Mouse (Mus musculus) embryonic facial prominence, embryonic 11.5 days (tissue): ENCODE measurements around the gene Mob1b. TPM values are rescaled to one million over a fixed set of nuclear protein-coding genes. Genes with fewer than 3 reads are reported as not detected.

Experiments used
- ATAC-seq: fragments of 200-750 bp; cut with Nextera tagmentation; replicated peaks from 2 replicates; pipeline ENCODE4 v1.8.0; 2017; ENCODE audit warnings: low read depth; ENCODE audit not compliant: insufficient number of reproducible peaks, low FRiP score, low TSS enrichment
- DNase-seq: peaks from one replicate; pipeline ENCODE4 v3.0.0-alpha.2; 2015; ENCODE audit warnings: low spot score
- H3K27ac ChIP-seq: fragments of 300-500 bp; sonication (generic); replicated peaks from 2 replicates; pipeline ENCODE4 v1.5.1; 2014; ENCODE audit warnings: mild to moderate bottlenecking, low read depth, low read length, control low read depth
- H3K27me3 ChIP-seq: fragments of 300-500 bp; sonication (generic); 2 replicates; pipeline ENCODE4 v1.6.1; 2014; ENCODE audit warnings: mild to moderate bottlenecking, low read length, moderate library complexity, mixed read lengths; ENCODE audit not compliant: control insufficient read depth, insufficient read depth
- H3K36me3 ChIP-seq: fragments of 300-500 bp; sonication (generic); replicated peaks from 2 replicates; pipeline ENCODE4 v1.6.1; 2014; ENCODE audit warnings: low read depth, mild to moderate bottlenecking, low read length, moderate library complexity, mixed read lengths; ENCODE audit not compliant: control insufficient read depth, insufficient read depth
- H3K4me1 ChIP-seq: fragments of 300-500 bp; sonication (generic); 2 replicates; pipeline ENCODE4 v1.6.1; 2014; ENCODE audit warnings: low read length, mixed read lengths; ENCODE audit not compliant: control insufficient read depth, insufficient read depth
- H3K4me2 ChIP-seq: fragments of 300-500 bp; sonication (generic); 2 replicates; pipeline ENCODE4 v1.6.1; 2014; ENCODE audit warnings: low read depth, mild to moderate bottlenecking, control low read depth, low read length, moderate library complexity
- H3K4me3 ChIP-seq: fragments of 300-500 bp; sonication (generic); 2 replicates; pipeline ENCODE4 v1.5.1; 2014; ENCODE audit warnings: low read depth, low read length, control low read depth
- H3K9ac ChIP-seq: fragments of 300-500 bp; sonication (generic); replicated peaks from 2 replicates; pipeline ENCODE4 v1.6.1; 2014; ENCODE audit warnings: mild to moderate bottlenecking, control low read depth, low read length
- H3K9me3 ChIP-seq: fragments of 300-500 bp; sonication (generic); replicated peaks from 2 replicates; pipeline ENCODE4 v1.6.1; 2016; ENCODE audit warnings: mild to moderate bottlenecking, low read length, inconsistent platforms, mixed read lengths; ENCODE audit not compliant: control insufficient read depth
- WGBS: fragments of 180-500 bp; shearing (Covaris S2); extraction: QIAGEN DNeasy Blood & Tissue Kit; methylation state at CpG from one replicate; pipeline ENCODE4 v1.1.7; 2014; 5-methylcytosine and 5-hydroxymethylcytosine counted together
- polyA plus RNA-seq: library from polyadenylated mRNA; unstranded; fragments of >200 nt; fragmentation: Nextera tagmentation; extraction: Ambion mirVana; gene quantifications from 2 replicates; pipeline ENCODE4 v1.2.1, GENCODE M21; 2014

The Mob1b gene
- polyA plus RNA-seq, 1 experiment from 2014 or later = 13.7 TPM

- no peaks in the 10 kb centered on the region for H3K4me1 ChIP-seq
- 68% methylated on average over 6 of the region's 6 CpGs for WGBS
- H3K9ac ChIP-seq = no peak overlapping the region
- ATAC-seq (no peak), DNase-seq (no peak)
- no peaks in the 10 kb centered on the region for H3K36me3 ChIP-seq
- H3K9me3 ChIP-seq = no peaks in the 10 kb centered on the region
- no peak overlapping the region for H3K27ac ChIP-seq
- H3K4me3 ChIP-seq = no peak overlapping the region
- no peak overlapping the region for H3K4me2 ChIP-seq
- no peaks in the 10 kb centered on the region for H3K27me3 ChIP-seq
Observed at GRCm38 (mm10) chr5:88691506-88692095, 29.1 kb upstream of the Mob1b start.

- H3K36me3 ChIP-seq = no peaks in the 10 kb centered on the region
- H3K9me3 ChIP-seq = no peaks in the 10 kb centered on the region
- H3K27ac ChIP-seq = no peak overlapping the region
- WGBS = 89% methylated on average over 4 of the region's 4 CpGs
- ATAC-seq (no peak), DNase-seq (no peak)
- no peak overlapping the region for H3K4me3 ChIP-seq
- no peak overlapping the region for H3K4me2 ChIP-seq
- H3K27me3 ChIP-seq = no peaks in the 10 kb centered on the region
- H3K4me1 ChIP-seq = no peaks in the 10 kb centered on the region
- H3K9ac ChIP-seq = no peak overlapping the region
Observed at GRCm38 (mm10) chr5:88692586-88692985, 28.1 kb upstream of the Mob1b start.

- no peaks in the 10 kb centered on the region for H3K36me3 ChIP-seq
- H3K9me3 ChIP-seq = no peaks in the 10 kb centered on the region
- no peak overlapping the region for H3K4me2 ChIP-seq
- no peaks in the 10 kb centered on the region for H3K4me1 ChIP-seq
- H3K27me3 ChIP-seq = no peaks in the 10 kb centered on the region
- no peak for ATAC-seq
- H3K4me3 ChIP-seq = no peak overlapping the region
- no peak overlapping the region for H3K9ac ChIP-seq
- H3K27ac ChIP-seq = no peak overlapping the region
- DNase-seq = no peak
Observed at GRCm38 (mm10) chr5:88693057-88693456, 27.6 kb upstream of the Mob1b start.

GRCm38 (mm10) chr5:88697291-88697690, 23.4 kb upstream of the Mob1b start:
- Histone ChIP-seq H3K9ac (no peak overlapping the region), H3K27me3 (no peaks in the 10 kb centered on the region), H3K27ac (no peak overlapping the region), H3K4me2 (no peak overlapping the region), H3K36me3 (no peaks in the 10 kb centered on the region), H3K4me3 (no peak overlapping the region), H3K9me3 (no peaks in the 10 kb centered on the region), H3K4me1 (no peaks in the 10 kb centered on the region)
- 74% methylated on average over 5 of the region's 5 CpGs for WGBS
- ATAC-seq (0 out of 2 replicates have a peak, but pooled peaks have one; percentile 44), DNase-seq (no peak)

- WGBS = 78% methylated on average over 4 of the region's 4 CpGs
- Histone ChIP-seq H3K27ac (no peak overlapping the region), H3K4me3 (no peak overlapping the region), H3K36me3 (no peaks in the 10 kb centered on the region), H3K9ac (no peak overlapping the region), H3K9me3 (no peaks in the 10 kb centered on the region), H3K27me3 (no peaks in the 10 kb centered on the region), H3K4me1 (no peaks in the 10 kb centered on the region), H3K4me2 (no peak overlapping the region)
- ATAC-seq (no peak), DNase-seq (no peak)
Observed at GRCm38 (mm10) chr5:88699251-88699913, 21.3 kb upstream of the Mob1b start.

GRCm38 (mm10) chr5:88702041-88702440, 18.6 kb upstream of the Mob1b start:
- Histone ChIP-seq H3K36me3 (no peaks in the 10 kb centered on the region), H3K9ac (no peak overlapping the region), H3K27me3 (no peaks in the 10 kb centered on the region), H3K27ac (no peak overlapping the region), H3K4me2 (no peak overlapping the region), H3K4me3 (no peak overlapping the region), H3K9me3 (no peaks in the 10 kb centered on the region), H3K4me1 (no peaks in the 10 kb centered on the region)
- no peak for ATAC-seq
- DNase-seq = no peak
- 71% methylated on average over 4 of the region's 4 CpGs for WGBS

GRCm38 (mm10) chr5:88703551-88703950, 17.1 kb upstream of the Mob1b start:
- Histone ChIP-seq H3K27me3 (no peaks in the 10 kb centered on the region), H3K36me3 (no peaks in the 10 kb centered on the region), H3K9ac (no peak overlapping the region), H3K27ac (no peak overlapping the region), H3K9me3 (no peaks in the 10 kb centered on the region), H3K4me2 (no peak overlapping the region), H3K4me1 (no peaks in the 10 kb centered on the region), H3K4me3 (no peak overlapping the region)
- WGBS = 79% methylated on average over 4 of the region's 4 CpGs
- DNase-seq (no peak), ATAC-seq (no peak)

- peak; percentile 26 for DNase-seq
- Histone ChIP-seq H3K4me3 (no peak overlapping the region), H3K4me1 (no peaks in the 10 kb centered on the region), H3K9ac (no peak overlapping the region), H3K9me3 (no peaks in the 10 kb centered on the region), H3K36me3 (no peaks in the 10 kb centered on the region), H3K4me2 (no peak overlapping the region), H3K27me3 (no peaks in the 10 kb centered on the region), H3K27ac (no peak overlapping the region)
- peak; percentile 61 for ATAC-seq
Observed at GRCm38 (mm10) chr5:88711128-88711527, 9.5 kb upstream of the Mob1b start.
